Mouse (Mus musculus): ENCODE results near the gene Acap2.

GRCm38 (mm10) chr16:31241433-31241832 is 40.4 kb upstream of the Acap2 start:
- TF ChIP-seq CTCF (IDR thresholded peaks at IDR 0.05; ENCODE audit: control insufficient read depth, insufficient read depth, insufficient read length) (no peak), USF1 (IDR thresholded peaks at IDR 0.05; ENCODE audit: low read depth) (no peak), CEBPB (IDR thresholded peaks at IDR 0.05; ENCODE audit: low read depth) (no peak), MAX (IDR thresholded peaks at IDR 0.05) (no peak), MYOG (IDR thresholded peaks at IDR 0.05; ENCODE audit: control insufficient read depth, extremely low read depth, insufficient read length) (no peak), MYOD1 (IDR thresholded peaks at IDR 0.05; ENCODE audit: control insufficient read depth, insufficient read length, low read depth) (no peak), FOSL1 (IDR thresholded peaks at IDR 0.05; ENCODE audit: insufficient read depth, low read length, poor library complexity, severe bottlenecking) (no peak)

All from C2C12 (cell line).